In the genomic region with DNA sequence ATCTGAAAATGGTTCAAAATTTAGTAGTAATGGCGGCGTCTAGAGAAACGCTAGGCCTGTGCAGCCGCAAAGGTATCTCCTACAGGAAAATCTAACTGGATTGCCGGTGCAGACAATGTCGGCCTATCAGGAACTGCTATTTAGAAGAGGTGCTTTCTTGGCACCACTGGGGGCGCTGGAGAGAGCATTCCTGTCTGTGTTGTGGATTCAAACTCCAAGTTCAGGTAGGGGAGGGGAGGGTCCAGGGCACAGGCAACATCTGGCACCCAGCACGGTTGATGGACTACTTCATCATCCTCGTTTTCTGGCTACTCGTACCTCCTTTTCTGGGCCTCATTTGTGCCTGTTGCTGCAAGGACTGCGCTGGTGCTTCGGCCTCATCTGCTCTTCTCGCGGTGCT, we compare ENCODE assay signal across 8 mouse cellular contexts. TPM values are rescaled to one million over a fixed set of nuclear protein-coding genes. Genes with fewer than 3 reads are reported as not detected.
DNase-seq lines count a peak whose midpoint lies in the region; ATAC-seq and TF ChIP-seq lines count a peak whose summit lies in the region.

No protein-coding gene starts in this region.

- H3K4me3 ChIP-seq in kidney, embryonic 15.5 days (replicated peaks), result no peak overlapping the region
- H3K4me3 ChIP-seq in liver, embryonic 14.5 days (ENCODE audit: insufficient read depth in 1 of 2, low read depth in 2 of 2, low read length in 2 of 2), result no peak overlapping the region

- H3K27me3 ChIP-seq in kidney, embryonic 15.5 days, result no peaks in the 10 kb centered on the region
- H3K27me3 ChIP-seq in liver, embryonic 14.5 days (ENCODE audit: control insufficient read depth, insufficient read depth, low read length), result no peaks in the 10 kb centered on the region

- no peak overlapping the region for H3K9ac ChIP-seq in kidney, embryonic 15.5 days
- H3K9ac ChIP-seq in liver, embryonic 14.5 days (replicated peaks), result no peak overlapping the region

- WGBS in kidney, embryonic 15.5 days, result 85% methylated on average over 14 of the region's 14 CpGs
- WGBS in liver, embryonic 14.5 days (ENCODE audit: insufficient replicate concordance), result 81% methylated on average over 14 of the region's 14 CpGs

- no peak for TF ChIP-seq EP300 in liver, embryonic 14.5 days (IDR thresholded peaks at IDR 0.05; ENCODE audit: low read depth)

- peaks cover 4% of the 10 kb centered on the region; the same call in 1 of the 2 replicates for H3K9me3 ChIP-seq in kidney, embryonic 15.5 days (replicated peaks)
- H3K9me3 ChIP-seq in liver, embryonic 14.5 days (ENCODE audit: control insufficient read depth, low read length), result no peaks in the 10 kb centered on the region

- peak; percentile 56 for TF ChIP-seq CTCF in liver, embryonic 14.5 days (IDR thresholded peaks at IDR 0.05; ENCODE audit: low read depth)

- no peak overlapping the region for H3K4me2 ChIP-seq in kidney, embryonic 15.5 days
- H3K4me2 ChIP-seq in liver, embryonic 14.5 days (ENCODE audit: low read depth), result no peak overlapping the region

- no peak for ATAC-seq in CD4-positive, CD25-positive, alpha-beta regulatory T cell, adult 4 months
- no peak for ATAC-seq in kidney, embryonic 15.5 days (replicated peaks; ENCODE audit: low FRiP score)
- ATAC-seq in liver, embryonic 14.5 days (ENCODE audit: insufficient read depth), result no peak

- peaks cover 10% of the 10 kb centered on the region for H3K4me1 ChIP-seq in kidney, embryonic 15.5 days
- H3K4me1 ChIP-seq in liver, embryonic 14.5 days (replicated peaks; ENCODE audit: control insufficient read depth in 2 of 2, insufficient read depth in 2 of 2, low read length in 1 of 2), result peaks cover 4 to 16% of the 10 kb centered on the region in 2 experiments

- H3K27ac ChIP-seq in kidney, embryonic 15.5 days, result no peak overlapping the region
- H3K27ac ChIP-seq in liver, embryonic 14.5 days, result no peak overlapping the region

- H3K36me3 ChIP-seq in kidney, embryonic 15.5 days, result peaks cover 17% of the 10 kb centered on the region
- no peaks in the 10 kb centered on the region for H3K36me3 ChIP-seq in liver, embryonic 14.5 days (replicated peaks; ENCODE audit: control insufficient read depth, insufficient read depth, low read depth)

- DNase-seq in CD4-positive, CD25-positive, alpha-beta regulatory T cell, adult 2 months (ENCODE audit: low read depth, low spot score), result peak; percentile 65
- peak; percentile 36 for DNase-seq in kidney, adult 9 months
- peak; percentile 28 for DNase-seq in c-Kit-positive CD71-negative TER-119-negative erythroid progenitor cells, embryonic 14.5 days (ENCODE audit: low read depth)
- DNase-seq in liver, embryonic 14.5 days (ENCODE audit: low read depth in 3 of 3, low spot score in 3 of 3), result peak; percentile 14 to 24 (median 17)
- DNase-seq in frontal cortex, postnatal 14 days (ENCODE audit: low spot score in 2 of 2), result no peak
- DNase-seq in urinary bladder, postnatal 14 days (ENCODE audit: low spot score), result no peak

RNA-seq across cellular contexts. Expression of gene Mcam, which starts 44.1 kb away (rescaled TPM):
- polyA plus RNA-seq in CD4-positive, CD25-positive, alpha-beta regulatory T cell, adult 4 months (2017; shearing (Covaris generic)), result under 1 TPM in 1 of 2 experiments, not detected in 1; 0.34 TPM
- 44.2 and 47.0 TPM in 2 replicates for polyA plus RNA-seq in kidney, embryonic 15.5 days (2015; fragmentation: Nextera tagmentation; extraction: Ambion mirVana)
- polyA plus RNA-seq in liver, embryonic 14.5 days (2012; rRNA removed), result 6.1 and 6.2 TPM in 2 replicates
- 3.1 and 3.4 TPM in 2 replicates for polyA plus RNA-seq in liver, embryonic 14.5 days (2014; fragmentation: Nextera tagmentation; extraction: Ambion mirVana)

RNA-seq across cellular contexts. Expression of gene Cbl, which starts 55.5 kb away (rescaled TPM):
- polyA plus RNA-seq in CD4-positive, CD25-positive, alpha-beta regulatory T cell, adult 4 months (2017; shearing (Covaris generic)), result 10 to 100 TPM; 22.7 to 23.0 TPM
- polyA plus RNA-seq in kidney, embryonic 15.5 days (2015; fragmentation: Nextera tagmentation; extraction: Ambion mirVana), result 18.6 and 22.9 TPM in 2 replicates
- polyA plus RNA-seq in liver, embryonic 14.5 days (2012; rRNA removed), result 3.4 and 3.9 TPM in 2 replicates
- polyA plus RNA-seq in liver, embryonic 14.5 days (2014; fragmentation: Nextera tagmentation; extraction: Ambion mirVana), result 3.7 and 5.1 TPM in 2 replicates

Comparison
In these comparisons a context has a peak if more than half of its experiments do, and no peak if none do; other contexts are left out.
1. DNase-seq: peak in CD4-positive, CD25-positive, alpha-beta regulatory T cell, adult 2 months (single experiment), kidney, adult 9 months (single experiment), c-Kit-positive CD71-negative TER-119-negative erythroid progenitor cells, embryonic 14.5 days (single experiment) and liver, embryonic 14.5 days (3 of 3); none in frontal cortex, postnatal 14 days (0 of 2) and urinary bladder, postnatal 14 days (single experiment).